Mouse (Mus musculus) spleen, adult 10 weeks (tissue): ENCODE results near the gene Lor. TPM values are rescaled to one million over a fixed set of nuclear protein-coding genes. Genes with fewer than 3 reads are reported as not detected.

ENCODE experiments used
- polyA plus RNA-seq: library from polyadenylated mRNA; stranded (reverse); fragments of 350-450 nt; fragmentation: Illumina TruSeq; extraction: RNeasy Lipid Tissue Mini Kit (QIAGEN cat#74804); gene quantifications from one replicate; pipeline ENCODE4 v1.2.3, GENCODE M21; 2015; ENCODE audit warnings: low replicate concordance; ENCODE audit not compliant: insufficient read depth

Gene Lor
- polyA plus RNA-seq: not detected

GRCm38 (mm10) chr3:92083042-92083441 is at the start of gene Lor:
Gene Lor, minus strand, starts transcription at chr3:92083142.

DNA sequence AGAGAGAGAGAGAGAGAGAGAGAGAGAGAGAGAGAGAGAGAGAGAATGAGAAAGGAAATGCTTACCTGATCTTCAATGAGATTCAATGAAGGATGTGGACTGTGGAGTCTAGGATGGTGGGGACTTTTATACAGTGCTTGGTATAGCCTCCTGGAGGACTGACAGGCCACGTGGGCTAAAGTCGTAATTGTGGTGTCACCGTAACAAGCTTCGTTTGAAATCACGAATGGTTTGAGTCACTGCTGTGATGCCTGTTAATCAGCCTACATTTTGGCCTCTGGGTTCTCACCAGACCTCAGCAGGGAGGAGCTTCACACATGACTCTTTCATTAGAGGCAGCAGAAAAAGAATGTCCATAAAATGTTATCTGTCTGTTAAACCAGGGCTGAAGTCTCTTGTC is 40.9 kb upstream of the Lor start, which contains the start of gene Prr9:
Gene Prr9 (minus strand): TSS at position 101 of the 400 bp plus-strand sequence.

Other genes starting within 250 kb of the Lor start
- gene Pglyrp3, start 68.6 kb downstream of the Lor start, polyA plus RNA-seq: not detected
- not detected for gene Prr9, start 40.8 kb upstream of the Lor start, polyA plus RNA-seq
- gene Lelp1, start 59.6 kb upstream of the Lor start, polyA plus RNA-seq: not detected
- not detected for gene Sprr2a1, start 132.7 kb upstream of the Lor start, polyA plus RNA-seq
- not detected for gene Sprr2a2, start 132.8 kb upstream of the Lor start, polyA plus RNA-seq
- gene Sprr2a3, start 202.3 kb upstream of the Lor start, polyA plus RNA-seq: not detected
- not detected for gene Sprr2b, start 233.5 kb upstream of the Lor start, polyA plus RNA-seq